Mouse (Mus musculus) heart, postnatal 10 days (tissue): ENCODE results near the gene Unc13c. TPM values are rescaled to one million over a fixed set of nuclear protein-coding genes. Genes with fewer than 3 reads are reported as not detected.

Experiments used
- DNase-seq, 2 experiments: peaks; one replicate each; pipeline ENCODE4 v3.0.0; 2021
- intact Hi-C: fragments of 180-260 bp; cut with DNase I; formaldehyde crosslinking; loops from one replicate; pipeline ENCODE4 v1.15.1; 2025
- total RNA-seq, 2 experiments: library from RNA; stranded (reverse); gene quantifications; 2 replicates each; pipeline ENCODE4 v1.2.3; 2021

Gene Unc13c
- total RNA-seq, 2 experiments from 2014 or later: 1.0 to 1.1 TPM

- intact Hi-C loops: no loop called here
- no peak for DNase-seq
Observed at GRCm38 (mm10) chr9:73662839-73663238, 305.9 kb downstream of the Unc13c start.

- intact Hi-C loops: no loop called here
Observed at GRCm38 (mm10) chr9:73649088-73649487, 319.7 kb downstream of the Unc13c start.

DNA sequence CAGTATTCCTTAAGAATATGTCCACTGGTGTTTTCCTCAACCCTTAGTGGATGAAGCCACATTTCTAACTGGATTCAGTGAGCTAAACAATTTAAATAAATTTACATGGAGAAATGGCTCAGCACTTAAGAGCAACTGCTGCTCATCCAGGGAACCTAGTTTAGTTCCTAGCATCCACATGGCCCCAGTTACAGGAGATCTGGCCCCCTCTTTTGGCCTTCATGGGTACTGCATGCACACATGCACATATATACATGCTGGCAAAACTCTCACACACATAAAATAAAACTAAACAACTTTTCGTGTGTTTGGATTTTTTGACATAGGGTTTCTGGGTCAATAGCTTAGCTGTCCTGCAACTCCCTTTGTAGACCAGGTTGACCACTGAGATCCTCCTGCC is 330.6 kb downstream of the Unc13c start:
- intact Hi-C loops: no loop called here
- DNase-seq: no peak

More at GRCm38 (mm10) chr9:73649088-73649487, 319.7 kb downstream of the Unc13c start:
- DNase-seq: no peak

DNA sequence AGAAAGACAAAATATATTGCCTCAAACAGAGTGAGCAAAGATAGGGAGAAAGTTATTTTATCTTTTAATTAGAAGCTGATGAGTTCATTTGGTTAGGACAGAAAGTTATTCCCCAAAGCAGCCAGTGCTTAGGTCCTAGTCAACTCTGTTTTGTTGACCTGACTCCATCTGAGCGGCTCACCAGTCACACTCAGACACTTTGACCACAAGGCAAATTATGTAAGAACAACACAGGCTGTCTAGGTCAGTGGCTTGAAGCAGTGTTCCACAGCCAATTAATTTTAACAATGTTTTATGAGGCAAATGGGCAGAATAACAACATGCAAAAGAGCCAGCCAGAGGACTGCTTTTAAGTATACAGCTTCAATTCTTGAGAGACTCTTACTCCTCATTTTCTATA is 343.6 kb downstream of the Unc13c start:
- intact Hi-C loops: no loop called here
- DNase-seq: no peak

DNA sequence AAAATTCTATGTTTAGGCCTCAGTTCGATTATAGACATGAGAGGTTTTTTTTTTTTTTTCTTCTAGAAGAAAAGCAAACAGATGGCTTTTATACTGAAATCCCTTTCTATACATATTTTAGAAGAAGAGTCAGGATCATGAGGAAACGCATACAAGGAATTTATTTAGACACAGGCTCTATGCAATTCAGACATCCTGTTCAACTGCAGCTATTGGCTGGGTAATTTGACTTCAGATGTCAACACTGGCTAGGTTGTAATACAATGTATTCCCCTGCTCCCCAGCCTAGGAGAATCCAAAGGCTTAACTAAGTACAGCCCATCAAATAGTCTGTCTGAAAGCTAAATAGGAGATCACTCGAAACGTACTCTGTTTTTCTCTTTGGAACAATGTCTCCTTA is 355.9 kb downstream of the Unc13c start:
- intact Hi-C loops: no loop called here
- no peak for DNase-seq

GRCm38 (mm10) chr9:73603921-73604320 is 364.8 kb downstream of the Unc13c start:
- intact Hi-C loops: no loop called here
- no peak for DNase-seq

- intact Hi-C loops: no loop called here
- no peak for DNase-seq
Observed at GRCm38 (mm10) chr9:73565558-73565957, 403.2 kb downstream of the Unc13c start.

DNA sequence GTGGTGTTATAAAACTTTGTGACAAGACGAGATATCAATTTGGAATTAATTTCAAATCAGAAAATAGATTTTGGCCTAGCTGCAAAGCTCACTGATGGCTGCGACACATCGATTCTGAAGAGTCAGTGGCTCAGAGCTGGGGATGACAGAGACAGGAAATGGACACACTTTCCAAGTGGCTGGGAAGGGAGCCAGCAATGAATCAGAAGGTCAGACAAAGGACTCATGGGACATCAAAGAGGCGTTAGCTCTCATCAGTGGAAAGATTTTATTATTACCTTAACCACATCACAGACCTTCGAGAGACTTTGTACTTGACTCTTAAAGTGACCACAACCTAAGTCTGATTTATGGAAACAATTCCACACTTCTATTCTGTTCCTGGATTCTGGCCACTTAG is 408.7 kb downstream of the Unc13c start:
- intact Hi-C loops: no loop called here
- peak; percentile 69 to 77 for DNase-seq

- peak; percentile 30 to 50 for DNase-seq
- intact Hi-C loops: loop anchor here (2.0 kb wide), 1 partner anchor 425 kb away; no protein-coding TSS in a partner anchor
Observed at GRCm38 (mm10) chr9:73557805-73558204, 411.0 kb downstream of the Unc13c start.

GRCm38 (mm10) chr9:73555354-73555753 is 413.4 kb downstream of the Unc13c start:
- intact Hi-C loops: no loop called here
- DNase-seq: peak; percentile 46 to 59

DNA sequence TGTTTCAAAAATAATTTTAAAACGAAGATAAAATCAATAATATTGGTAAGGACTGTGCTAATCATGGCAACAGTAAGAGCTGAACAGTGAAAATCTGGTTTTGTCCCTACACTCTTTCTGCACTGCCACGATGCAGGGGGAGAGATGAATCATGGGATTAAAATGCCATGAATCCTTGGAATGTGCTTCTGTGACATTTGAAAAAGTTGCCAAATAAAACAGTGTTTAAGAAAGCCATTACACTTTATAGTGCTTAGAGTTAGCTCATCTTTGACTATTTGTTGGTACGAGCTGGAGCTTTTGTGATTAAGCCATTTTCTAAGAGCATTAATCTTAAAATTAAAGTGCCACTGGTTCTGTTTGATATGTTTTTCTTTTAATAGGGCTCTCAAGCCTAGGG is 496.2 kb downstream of the Unc13c start:
- intact Hi-C loops: no loop called here
- peak in 1 of 2 experiments; percentile 2 for DNase-seq

GRCm38 (mm10) chr9:73462027-73462426 is 506.7 kb downstream of the Unc13c start:
- intact Hi-C loops: no loop called here
- no peak for DNase-seq

- DNase-seq: no peak
- intact Hi-C loops: no loop called here
Observed at GRCm38 (mm10) chr9:73450009-73450408, 518.8 kb downstream of the Unc13c start.

DNA sequence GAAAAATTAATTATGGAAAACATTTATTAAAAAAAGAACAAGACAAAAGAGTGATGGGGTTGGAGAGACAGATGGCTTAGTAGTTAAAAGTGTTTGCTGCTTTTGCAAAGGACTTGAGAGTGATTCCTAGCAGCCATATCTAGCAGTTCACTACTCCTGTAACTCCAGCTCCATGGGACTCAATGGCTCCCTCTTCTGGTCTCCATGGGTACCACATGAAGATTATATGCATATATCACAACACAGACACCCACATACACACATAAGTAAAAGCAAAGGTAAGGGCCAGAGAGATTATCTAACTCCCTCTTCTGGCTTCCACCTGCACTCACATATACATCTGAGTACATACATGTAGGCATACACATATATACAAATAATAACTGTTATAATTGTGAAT is 519.5 kb downstream of the Unc13c start:
- intact Hi-C loops: no loop called here
- no peak for DNase-seq

DNA sequence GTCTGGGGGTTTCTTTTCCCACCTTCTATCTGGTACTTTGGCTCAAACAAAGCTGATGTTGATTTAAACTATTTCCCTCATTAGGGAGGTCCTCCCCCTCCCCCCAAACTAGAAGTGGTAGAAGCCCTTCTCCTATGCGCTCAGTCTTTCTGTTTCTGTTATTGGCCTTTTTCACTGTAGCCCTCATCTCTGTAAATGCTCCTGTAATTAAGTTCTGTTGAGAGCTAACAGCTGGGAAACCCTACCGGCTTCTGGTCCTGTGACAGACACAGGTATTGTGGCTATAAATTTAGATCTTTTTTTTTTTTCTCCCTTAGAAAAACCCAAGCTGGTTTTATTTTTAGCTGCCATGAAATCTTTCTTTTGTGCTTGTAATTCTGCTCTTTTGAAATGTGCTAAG is 536.8 kb downstream of the Unc13c start:
- DNase-seq: no peak
- intact Hi-C loops: no loop called here

Other genes starting within 250 kb of the Unc13c start
- 1 to 10 TPM; 1.2 to 1.7 TPM for gene Wdr72, start 141.4 kb upstream of the Unc13c start, total RNA-seq